Mouse (Mus musculus) bone marrow, adult 2 months (tissue): Measurements from ENCODE around the gene Tln2.

Source experiments
- CTCF ChIP-seq: fragments of 200-500 bp; IDR thresholded peaks from 2 replicates; pipeline ENCODE4 v1.5.1; 2011; ENCODE audit warnings: low read length, control low read depth; ENCODE audit not compliant: control insufficient read depth, insufficient read depth
- POLR2A ChIP-seq: fragments of 200-500 bp; IDR thresholded peaks from 2 replicates; pipeline ENCODE4 v1.6.1; 2011; ENCODE audit warnings: low read depth, mild to moderate bottlenecking, control low read depth, low read length, borderline replicate concordance; ENCODE audit not compliant: control insufficient read depth

DNA sequence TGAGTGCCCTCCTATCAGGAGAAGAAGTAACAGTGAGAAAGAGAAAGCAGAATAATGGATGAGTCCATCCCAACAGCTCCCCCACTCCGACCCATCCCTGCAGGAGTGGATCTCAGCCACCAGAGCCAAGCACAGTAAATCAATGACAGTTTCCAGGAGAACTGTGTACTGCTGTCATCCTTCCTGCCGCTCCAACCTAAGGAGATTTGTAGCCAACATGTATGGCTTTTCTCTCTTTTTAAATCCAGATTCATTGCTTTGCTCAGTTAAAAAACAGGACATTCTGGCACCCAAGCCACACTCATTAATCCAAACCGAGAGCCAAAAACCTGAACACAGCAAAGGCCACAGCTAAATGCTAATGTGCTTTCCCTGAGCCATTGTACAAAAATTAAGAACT lies 133.2 kb downstream of the Tln2 start:
- TF ChIP-seq CTCF (no peak), POLR2A (no peak)
